Mouse (Mus musculus) mature B cell (primary cell): ENCODE measurements around the gene Dysf.

ENCODE experiments used
- in situ Hi-C: fragments of 300-500 bp; cut with MboI; formaldehyde crosslinking; loops from 2 replicates; pipeline ENCODE4 v1.14.3; 2019

Gene Dysf

GRCm38 (mm10) chr6:84111106-84111505 lies 102.7 kb downstream of the Dysf start:
- in situ Hi-C loops, result no loop called here

DNA sequence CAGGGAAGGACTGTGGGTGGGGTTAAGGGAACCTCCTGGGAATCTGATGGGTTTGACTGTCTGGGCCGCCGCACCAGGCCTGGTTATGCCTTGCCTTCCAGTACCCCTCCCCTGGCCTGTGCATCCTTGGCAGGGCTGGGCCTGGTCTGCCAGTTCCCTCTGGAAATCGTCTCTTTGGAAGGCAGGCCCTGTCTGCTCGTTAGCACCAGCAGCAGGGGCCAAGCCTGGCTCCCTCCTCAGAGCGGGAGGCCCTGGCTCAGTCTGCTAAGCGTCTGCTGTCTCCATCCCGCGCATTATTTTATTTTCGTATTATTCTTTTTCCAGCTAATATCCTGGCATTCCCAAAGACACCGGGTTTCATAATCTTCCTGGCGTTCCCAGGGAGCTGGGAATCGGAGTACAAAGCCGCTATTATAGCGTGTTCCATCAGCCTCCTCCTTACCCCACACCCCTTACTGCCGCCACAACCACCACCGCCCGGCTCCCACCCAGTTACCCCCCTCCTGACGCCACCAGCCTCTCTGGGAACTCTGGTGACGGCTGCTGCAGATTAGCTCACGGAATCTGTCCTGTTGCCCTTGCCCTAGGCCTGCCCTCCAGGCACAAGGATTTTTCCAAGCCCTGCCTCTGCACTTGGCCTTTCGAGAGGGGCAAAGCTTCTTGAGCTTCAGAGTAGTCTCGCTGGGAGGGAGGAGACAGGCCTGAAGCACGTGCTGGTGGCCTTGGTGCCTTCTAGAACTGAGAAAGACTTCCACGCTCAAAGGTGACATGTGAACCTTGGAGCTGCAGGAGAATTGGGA lies 111.5 kb downstream of the Dysf start:
- in situ Hi-C loops, result no loop called here

DNA sequence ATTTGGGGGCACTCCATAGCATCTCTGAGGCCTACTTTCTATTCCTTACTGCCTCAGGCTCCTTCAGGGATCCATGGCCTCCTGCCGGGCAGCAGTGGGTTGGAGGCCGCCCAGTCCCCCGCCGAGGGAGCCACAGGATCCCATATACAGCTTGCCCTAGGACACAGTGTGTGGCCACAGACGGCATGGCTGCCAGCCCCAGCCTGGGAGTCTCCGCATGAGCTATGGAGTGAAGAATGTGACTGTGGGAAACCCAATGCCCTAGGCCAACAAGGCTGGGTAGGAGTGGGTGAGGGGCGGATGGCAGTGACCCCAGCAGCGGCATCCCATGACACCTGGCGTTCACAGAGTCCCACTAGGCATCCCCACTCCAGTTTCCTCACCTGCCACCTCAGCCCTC lies 116.2 kb downstream of the Dysf start:
- in situ Hi-C loops, result no loop called here

- in situ Hi-C loops, result no loop called here
Observed at GRCm38 (mm10) chr6:84125101-84125500, 116.7 kb downstream of the Dysf start.

- in situ Hi-C loops, result no loop called here
Observed at GRCm38 (mm10) chr6:84128229-84128628, 119.8 kb downstream of the Dysf start.

- in situ Hi-C loops, result no loop called here
Observed at GRCm38 (mm10) chr6:84130867-84131266, 122.5 kb downstream of the Dysf start.

DNA sequence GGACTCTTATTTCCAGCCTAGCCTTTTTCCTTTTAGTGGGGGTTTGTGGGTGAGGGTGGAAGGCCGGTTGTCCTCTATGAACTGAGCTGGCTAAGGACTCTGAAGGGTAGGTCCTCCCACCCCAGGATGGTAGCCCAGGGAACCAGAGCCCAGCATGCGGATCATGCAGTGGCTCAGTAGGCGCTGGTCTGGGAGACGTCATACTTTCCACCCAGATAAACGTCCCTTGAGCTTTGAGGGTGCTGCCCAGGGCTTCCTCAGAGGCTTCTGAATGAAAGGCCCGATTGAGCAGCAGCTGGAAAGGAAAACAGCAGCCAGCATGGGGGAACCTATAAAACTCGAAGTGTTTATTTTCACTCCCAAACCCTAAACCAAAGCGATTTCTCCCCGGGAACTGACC lies 123.1 kb downstream of the Dysf start:
- in situ Hi-C loops, result no loop called here

- in situ Hi-C loops, result no loop called here
Observed at GRCm38 (mm10) chr6:84133053-84133452, 124.7 kb downstream of the Dysf start.

- in situ Hi-C loops, result no loop called here
Observed at GRCm38 (mm10) chr6:84133996-84134721, 125.8 kb downstream of the Dysf start.

- in situ Hi-C loops, result no loop called here
Observed at GRCm38 (mm10) chr6:84134722-84135394, 126.5 kb downstream of the Dysf start.

DNA sequence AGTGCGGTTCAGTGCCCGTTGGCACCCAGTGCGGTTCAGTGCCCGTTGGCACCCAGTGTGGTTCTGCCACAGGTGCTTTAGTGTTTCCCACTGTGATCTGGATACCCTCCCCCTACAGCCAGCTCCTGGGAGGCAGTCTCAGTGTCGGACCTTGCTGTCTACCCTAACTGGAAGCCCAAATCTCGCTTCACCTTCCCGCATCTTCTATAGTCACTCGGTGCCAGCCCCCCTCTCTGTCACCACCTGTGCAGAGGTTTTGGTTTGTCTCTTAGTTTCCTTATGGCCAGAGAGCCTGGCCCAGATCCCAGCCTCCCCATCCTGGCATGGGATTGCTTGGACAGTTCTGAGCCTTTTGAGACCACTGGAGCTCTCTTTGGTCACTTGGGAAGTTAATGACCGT lies 127.3 kb downstream of the Dysf start:
- in situ Hi-C loops, result no loop called here

DNA sequence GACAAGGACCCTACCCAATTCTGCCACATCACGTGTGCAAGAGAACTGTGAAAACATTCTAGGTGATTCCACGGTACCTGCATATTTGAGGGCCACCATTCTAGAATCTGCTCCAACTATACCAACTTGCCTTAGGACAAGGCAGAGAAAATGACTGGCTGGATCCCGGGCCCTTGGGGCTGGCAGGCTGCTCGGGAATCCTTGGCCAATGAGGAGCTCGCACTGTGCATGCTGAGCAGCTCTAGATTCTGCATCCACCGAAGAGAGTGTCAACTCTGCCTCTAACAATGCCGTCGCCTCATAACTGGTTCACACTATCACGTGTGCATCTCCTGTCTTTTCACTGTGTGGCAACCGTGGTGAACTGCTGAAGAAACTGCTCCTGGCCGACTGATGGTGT lies 128.0 kb downstream of the Dysf start:
- in situ Hi-C loops, result no loop called here

DNA sequence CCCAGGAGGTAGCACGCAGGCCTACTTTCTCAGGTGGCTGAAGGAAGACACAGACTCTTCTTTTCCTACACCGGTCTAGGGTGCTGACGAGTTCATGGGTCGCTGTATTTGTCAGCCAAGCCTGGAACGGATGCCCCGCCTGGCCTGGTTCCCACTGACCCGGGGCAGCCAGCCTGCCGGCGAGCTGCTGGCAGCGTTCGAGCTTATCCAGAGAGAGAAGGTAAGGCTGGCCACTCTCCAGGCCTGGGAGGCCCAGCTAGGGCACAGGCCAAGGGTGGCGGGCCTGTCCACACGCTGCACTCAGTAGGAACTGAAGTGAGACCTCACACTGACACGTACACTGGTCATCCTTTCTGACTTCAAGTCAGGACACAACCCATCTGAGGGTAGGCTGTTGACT lies 131.5 kb downstream of the Dysf start:
- in situ Hi-C loops, result no loop called here

- in situ Hi-C loops, result no loop called here
Observed at GRCm38 (mm10) chr6:84142481-84142880, 134.1 kb downstream of the Dysf start.

DNA sequence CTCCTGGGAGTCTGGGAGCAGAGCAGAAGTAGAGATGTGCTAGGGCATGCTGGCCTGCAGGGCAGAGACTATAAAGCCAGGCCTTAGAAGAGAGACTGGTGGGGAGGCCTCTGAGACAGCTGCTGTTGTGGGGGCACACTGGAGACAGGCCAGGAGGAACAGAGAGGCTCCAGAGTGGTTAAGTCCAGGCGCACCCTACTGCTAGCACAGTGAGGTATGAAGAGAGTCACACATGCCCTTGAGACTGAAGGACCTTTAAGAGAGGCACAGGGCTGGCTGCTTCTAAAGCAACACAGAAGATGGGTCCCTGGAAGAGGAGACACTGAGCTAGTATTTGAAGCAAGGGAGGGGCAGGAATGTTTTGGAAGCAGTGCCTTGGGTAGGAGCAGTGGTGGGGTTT lies 134.9 kb downstream of the Dysf start:
- in situ Hi-C loops, result no loop called here

GRCm38 (mm10) chr6:84144393-84144792 lies 136.0 kb downstream of the Dysf start:
- in situ Hi-C loops, result no loop called here

DNA sequence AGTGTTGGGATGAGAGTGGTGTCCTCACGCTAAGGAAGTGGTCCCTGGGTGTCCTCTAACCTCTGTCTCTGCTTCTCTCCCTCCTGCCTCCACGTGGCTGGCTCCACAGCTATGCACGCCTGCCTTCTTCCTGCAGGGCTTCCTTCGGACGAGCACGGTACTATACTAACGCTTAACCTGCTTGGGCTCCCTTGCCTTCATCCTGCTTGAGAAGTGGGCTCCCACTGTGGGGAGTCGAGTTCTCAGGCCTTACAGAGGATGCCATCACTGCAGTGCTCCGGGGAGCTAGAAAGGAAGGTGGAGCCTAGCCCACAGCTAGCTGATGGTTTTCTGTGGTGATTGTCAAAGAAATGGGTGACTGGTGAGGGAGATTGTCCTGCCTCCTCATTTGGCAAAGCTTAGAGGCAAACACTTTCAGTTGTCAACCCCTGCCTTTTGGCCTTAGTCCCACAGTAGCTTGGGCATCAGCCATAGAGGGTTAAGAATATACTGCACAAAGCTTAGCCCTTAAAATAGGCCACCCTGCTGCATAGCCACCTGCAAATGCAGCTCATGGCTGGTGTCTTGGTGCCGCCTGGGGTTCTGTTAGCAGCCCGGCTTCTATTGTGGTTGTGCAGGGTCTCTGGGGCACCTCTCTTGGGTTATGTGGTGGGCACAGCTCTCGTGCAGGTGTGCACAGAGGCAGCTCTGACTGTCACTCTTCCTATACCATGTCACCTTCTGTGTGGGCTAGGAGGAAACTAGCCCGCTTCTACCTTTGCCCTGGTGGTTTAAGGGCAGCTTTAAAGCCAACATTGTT lies 139.0 kb downstream of the Dysf start:
- in situ Hi-C loops, result no loop called here

DNA sequence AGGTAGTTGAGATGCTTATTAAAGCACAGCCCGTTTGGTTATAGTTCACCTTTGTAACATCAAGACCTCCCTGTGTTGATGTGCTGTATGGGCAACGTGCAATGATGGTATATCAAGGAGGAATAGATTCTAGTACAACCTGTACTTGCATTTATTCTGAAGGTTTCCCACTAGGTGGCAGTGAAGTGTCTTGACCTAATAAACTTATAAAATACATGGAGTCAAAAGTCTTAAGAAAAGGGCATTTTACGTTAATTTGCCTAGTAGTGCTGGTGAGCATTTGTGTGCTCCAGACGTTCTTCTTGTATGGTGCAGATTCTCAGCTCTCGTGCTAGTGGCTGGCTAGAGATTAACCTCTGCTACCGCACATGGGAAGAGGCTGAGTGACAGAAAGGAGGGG lies 140.1 kb downstream of the Dysf start:
- in situ Hi-C loops, result no loop called here

- in situ Hi-C loops, result no loop called here
Observed at GRCm38 (mm10) chr6:84154508-84154907, 146.1 kb downstream of the Dysf start.

- in situ Hi-C loops, result no loop called here
Observed at GRCm38 (mm10) chr6:84155765-84156164, 147.4 kb downstream of the Dysf start.

DNA sequence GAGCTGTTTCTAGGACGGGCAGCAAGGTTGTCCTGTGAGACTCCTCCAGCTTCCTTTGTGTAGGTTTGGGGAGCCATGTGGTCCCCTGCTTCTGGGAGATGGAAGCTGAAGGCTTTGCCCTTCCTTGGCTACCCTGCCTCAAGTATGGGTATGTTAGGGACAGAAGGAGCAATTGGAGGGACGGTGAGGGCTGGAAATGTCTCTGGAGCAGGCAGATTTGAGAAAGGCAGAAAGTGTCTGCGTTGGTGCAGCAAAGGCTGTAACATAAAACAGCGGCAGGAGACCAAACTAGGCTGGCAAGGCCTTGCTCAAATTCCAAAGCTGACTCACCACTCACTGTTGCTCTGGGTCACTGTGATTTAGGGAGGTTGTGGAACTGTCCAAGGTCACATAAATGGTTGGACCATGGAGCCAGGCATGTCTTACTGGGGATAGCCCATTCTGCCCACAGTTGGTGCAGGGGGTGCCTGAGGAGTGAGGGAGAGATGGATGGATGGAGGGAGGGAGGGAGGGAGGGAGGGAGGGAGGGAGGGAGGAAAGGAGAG lies 148.2 kb downstream of the Dysf start:
- in situ Hi-C loops, result no loop called here

DNA sequence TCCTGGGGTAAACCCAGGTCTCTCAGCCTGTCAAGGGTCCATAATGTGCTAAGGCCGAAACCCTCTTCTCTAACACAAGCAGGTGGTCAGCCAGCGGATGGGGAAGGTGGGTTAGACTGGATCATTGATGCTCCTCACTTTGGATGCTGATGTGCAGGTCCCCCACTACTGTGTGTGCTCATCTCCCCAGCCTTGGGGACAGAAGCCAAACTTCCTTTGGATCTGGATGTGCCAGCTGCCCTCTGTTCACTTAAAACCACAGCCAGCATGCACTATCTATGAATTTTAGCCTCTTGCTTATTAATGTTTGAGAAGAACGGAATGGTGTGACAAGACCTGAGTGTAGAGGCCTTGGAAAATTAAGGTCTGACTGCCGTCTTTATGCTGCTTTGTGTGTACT lies 150.7 kb downstream of the Dysf start:
- in situ Hi-C loops, result no loop called here
